Mouse (Mus musculus) neural tube, embryonic 11.5 days (tissue): ENCODE data around the gene Mllt1. TPM values are rescaled to one million over a fixed set of nuclear protein-coding genes. Genes with fewer than 3 reads are reported as not detected.
A peak's percentile ranks its signal among the peaks of the same experiment; 100 is the strongest.

Source experiments
- ATAC-seq: fragments of 200-750 bp; cut with Nextera tagmentation; 2 replicates; pipeline ENCODE4 v1.8.0; 2017; ENCODE audit warnings: moderate number of reproducible peaks, mild to moderate bottlenecking, moderate TSS enrichment, moderate library complexity; ENCODE audit not compliant: insufficient read depth, low FRiP score, low TSS enrichment
- DNase-seq: peaks from one replicate; pipeline ENCODE4 v3.0.0-alpha.2; 2015; ENCODE audit warnings: low spot score
- H3K27ac ChIP-seq: fragments of 300-500 bp; sonication (generic); 2 replicates; pipeline ENCODE4 v1.5.1; 2014; ENCODE audit warnings: low read depth, mild to moderate bottlenecking, low read length
- H3K27me3 ChIP-seq: fragments of 300-500 bp; sonication (generic); 2 replicates; pipeline ENCODE4 v1.6.1; 2014; ENCODE audit warnings: mild to moderate bottlenecking, low read length, mixed read lengths; ENCODE audit not compliant: control insufficient read depth, insufficient read depth
- H3K36me3 ChIP-seq: fragments of 300-500 bp; sonication (generic); 2 replicates; pipeline ENCODE4 v1.6.1; 2014; ENCODE audit warnings: mild to moderate bottlenecking, low read length, moderate library complexity, mixed read lengths; ENCODE audit not compliant: control insufficient read depth, insufficient read depth
- H3K4me1 ChIP-seq: fragments of 300-500 bp; sonication (generic); 2 replicates; pipeline ENCODE4 v1.6.1; 2014; ENCODE audit warnings: low read length, mixed read lengths; ENCODE audit not compliant: control insufficient read depth, insufficient read depth
- H3K4me2 ChIP-seq: fragments of 300-500 bp; sonication (generic); 2 replicates; pipeline ENCODE4 v1.6.1; 2014; ENCODE audit warnings: low read depth, mild to moderate bottlenecking, moderate library complexity
- H3K4me3 ChIP-seq: fragments of 300-500 bp; sonication (generic); 2 replicates; pipeline ENCODE4 v1.5.1; 2014; ENCODE audit warnings: low read depth, low read length
- H3K9ac ChIP-seq: fragments of 300-500 bp; sonication (generic); 2 replicates; pipeline ENCODE4 v1.6.1; 2014; ENCODE audit warnings: mild to moderate bottlenecking, low read length
- H3K9me3 ChIP-seq: fragments of 300-500 bp; sonication (generic); 2 replicates; pipeline ENCODE4 v1.6.1; 2016; ENCODE audit warnings: low read length; ENCODE audit not compliant: control insufficient read depth
- WGBS: fragments of 180-500 bp; shearing (Covaris S2); extraction: QIAGEN DNeasy Blood & Tissue Kit; methylation state at CpG from one replicate; pipeline ENCODE4 v1.1.7; 2014; 5-methylcytosine and 5-hydroxymethylcytosine counted together
- polyA plus RNA-seq: library from polyadenylated mRNA; unstranded; fragments of >200 nt; fragmentation: Nextera tagmentation; extraction: Ambion mirVana; gene quantifications from 2 replicates; pipeline ENCODE4 v1.2.1, GENCODE M21; 2014

Gene Mllt1
- polyA plus RNA-seq, 1 experiment from 2014 or later, result 31.2 TPM

DNA sequence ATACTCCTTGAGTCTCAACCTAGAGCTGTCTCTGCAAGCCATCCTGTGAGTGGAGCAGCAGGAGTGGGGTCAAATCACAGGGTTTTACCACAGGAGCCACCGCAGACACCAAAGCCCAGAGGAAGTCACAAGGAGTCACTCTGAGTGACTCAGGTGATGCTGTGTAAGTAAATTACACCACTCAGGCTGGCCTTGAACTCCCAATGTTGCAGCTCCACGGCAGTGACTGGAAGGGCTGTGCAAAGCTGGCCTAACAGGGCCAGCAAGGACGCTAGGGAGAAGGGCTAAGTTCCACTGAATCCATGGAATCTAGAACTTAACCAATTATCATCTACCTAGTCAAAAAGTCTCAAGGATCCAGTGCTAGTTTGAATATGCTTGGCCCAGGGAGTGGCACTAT is 29.0 kb downstream of the Mllt1 start:
- H3K36me3 ChIP-seq, result peaks cover 22% of the 10 kb centered on the region
- H3K9me3 ChIP-seq, result no peaks in the 10 kb centered on the region

GRCm38 (mm10) chr17:56902698-56903097 is 32.5 kb downstream of the Mllt1 start:
- Histone ChIP-seq H3K27me3 (no peaks in the 10 kb centered on the region), H3K9me3 (no peaks in the 10 kb centered on the region), H3K36me3 (peaks cover 36% of the 10 kb centered on the region), H3K4me3 (no peak overlapping the region), H3K4me2 (no peak overlapping the region), H3K9ac (no peak overlapping the region), H3K27ac (no peak overlapping the region), H3K4me1 (no peaks in the 10 kb centered on the region)
- no peak for DNase-seq
- no peak for ATAC-seq
- WGBS, result 82% methylated on average over 5 of the region's 5 CpGs

More for the DNA sequence above, 29.0 kb downstream of the Mllt1 start:
- no peak overlapping the region for H3K9ac ChIP-seq
- whole genome bisulfite sequencing, result 93% methylated on average over 3 of the region's 3 CpGs
- no peaks in the 10 kb centered on the region for H3K4me1 ChIP-seq
- H3K27ac ChIP-seq, result no peak overlapping the region
- no peak overlapping the region for H3K4me3 ChIP-seq
- H3K4me2 ChIP-seq, result no peak overlapping the region
- no peak for DNase-seq
- no peaks in the 10 kb centered on the region for H3K27me3 ChIP-seq
- ATAC-seq, result no peak

- H3K9ac ChIP-seq, result no peak overlapping the region
- no peak overlapping the region for H3K27ac ChIP-seq
- ATAC-seq (peak; percentile 66), DNase-seq (peak; percentile 77)
- 86% methylated on average over 7 of the region's 7 CpGs for WGBS
- no peaks in the 10 kb centered on the region for H3K9me3 ChIP-seq
- no peak overlapping the region for H3K4me3 ChIP-seq
- H3K36me3 ChIP-seq, result peaks cover 49% of the 10 kb centered on the region
- peaks cover 10% of the 10 kb centered on the region; the same call in 1 of the 2 replicates for H3K4me1 ChIP-seq
- H3K27me3 ChIP-seq, result no peaks in the 10 kb centered on the region
- H3K4me2 ChIP-seq, result no peak overlapping the region
Observed at GRCm38 (mm10) chr17:56897630-56898195, 37.5 kb downstream of the Mllt1 start.

DNA sequence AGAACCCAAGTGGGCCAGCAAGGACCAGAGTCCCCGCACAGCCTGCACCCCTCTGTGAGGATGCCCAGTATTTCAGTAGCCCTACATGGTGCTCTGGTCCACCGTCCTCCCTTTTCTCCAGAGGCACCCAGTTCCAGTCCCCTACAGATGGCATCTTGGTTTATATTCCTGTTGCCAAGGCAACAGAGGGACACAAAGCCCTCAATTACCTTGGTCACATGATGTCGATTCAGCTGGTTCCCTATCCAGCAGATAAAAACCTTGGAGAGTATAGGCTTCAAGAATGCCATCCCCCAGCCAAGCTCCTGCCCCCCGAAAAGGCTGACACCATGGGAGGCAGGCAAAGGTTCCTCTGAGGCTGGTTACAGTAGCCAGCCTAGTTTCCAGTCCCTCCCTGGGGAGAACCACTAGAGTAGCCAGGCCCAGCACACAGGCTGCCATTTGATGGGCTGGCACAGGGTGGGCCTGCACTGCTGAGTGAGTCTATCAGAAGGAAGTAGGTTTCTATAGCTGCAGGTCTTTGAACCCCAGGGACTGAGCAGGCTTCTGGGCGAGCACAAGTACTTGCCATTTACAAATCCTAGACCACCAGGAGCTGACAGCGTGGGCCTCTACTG is 38.6 kb downstream of the Mllt1 start:
- H3K9ac ChIP-seq, result no peak overlapping the region
- peaks cover 50% of the 10 kb centered on the region for H3K36me3 ChIP-seq

DNA sequence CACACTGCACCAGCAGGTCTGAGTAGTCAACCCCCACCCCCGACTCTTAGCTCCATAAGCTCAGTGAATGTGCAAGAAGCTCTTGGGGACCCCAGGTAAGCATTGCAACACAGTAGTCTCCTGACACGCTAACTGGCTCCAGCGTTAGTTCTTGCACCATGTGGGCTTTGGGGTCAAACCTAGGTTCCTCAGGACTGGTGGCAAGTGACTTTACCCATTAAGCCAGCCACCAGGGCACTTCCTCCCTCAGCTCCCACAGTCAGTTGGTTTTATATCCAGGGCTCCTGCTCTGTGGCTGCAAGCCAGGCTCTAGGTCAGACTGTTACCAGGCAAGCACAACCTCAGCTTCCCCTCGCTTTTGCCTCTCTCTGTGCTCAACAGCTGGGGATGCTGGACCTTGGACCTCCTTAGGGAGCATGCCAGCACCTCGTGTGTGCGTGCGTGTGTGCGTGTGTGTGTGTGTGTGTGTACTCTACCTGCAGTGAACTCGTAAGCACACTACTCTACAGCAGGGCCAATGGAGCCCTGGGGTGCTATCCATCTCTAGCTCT is 39.8 kb downstream of the Mllt1 start:
- Histone ChIP-seq H3K4me2 (no peak overlapping the region), H3K9ac (no peak overlapping the region), H3K36me3 (peaks cover 47% of the 10 kb centered on the region), H3K4me1 (peaks cover 10% of the 10 kb centered on the region; the same call in 1 of the 2 replicates), H3K4me3 (no peak overlapping the region), H3K27me3 (no peaks in the 10 kb centered on the region), H3K9me3 (no peaks in the 10 kb centered on the region), H3K27ac (no peak overlapping the region)
- 93% methylated on average over 9 of the region's 9 CpGs for WGBS
- DNase-seq (no peak), ATAC-seq (no peak)

More for the DNA sequence above, 38.6 kb downstream of the Mllt1 start:
- Histone ChIP-seq H3K4me3 (no peak overlapping the region), H3K9me3 (no peaks in the 10 kb centered on the region), H3K27me3 (no peaks in the 10 kb centered on the region), H3K27ac (0 out of 2 replicates have a peak overlapping the region, but pooled peaks have one; percentile 23), H3K4me2 (no peak overlapping the region), H3K4me1 (peaks cover 10% of the 10 kb centered on the region; the same call in 1 of the 2 replicates)
- no peak for DNase-seq
- WGBS, result 77% methylated on average over 6 of the region's 6 CpGs
- peak; percentile 67 for ATAC-seq

- Histone ChIP-seq H3K4me1 (no peaks in the 10 kb centered on the region), H3K36me3 (peaks cover 25% of the 10 kb centered on the region), H3K9me3 (no peaks in the 10 kb centered on the region), H3K27ac (no peak overlapping the region), H3K4me2 (no peak overlapping the region), H3K27me3 (no peaks in the 10 kb centered on the region), H3K4me3 (no peak overlapping the region), H3K9ac (no peak overlapping the region)
- DNase-seq (no peak), ATAC-seq (no peak)
- over 99% methylated on average over 2 of the region's 2 CpGs for WGBS
Observed at GRCm38 (mm10) chr17:56890018-56890417, 45.2 kb downstream of the Mllt1 start.

- no peak overlapping the region for H3K4me3 ChIP-seq
- H3K4me1 ChIP-seq, result no peaks in the 10 kb centered on the region
- 90% methylated on average over 2 of the region's 3 CpGs for WGBS
- ATAC-seq (no peak), DNase-seq (no peak)
- H3K9ac ChIP-seq, result no peak overlapping the region
- H3K9me3 ChIP-seq, result no peaks in the 10 kb centered on the region
- peaks cover 13% of the 10 kb centered on the region for H3K36me3 ChIP-seq
- no peaks in the 10 kb centered on the region for H3K27me3 ChIP-seq
- H3K4me2 ChIP-seq, result no peak overlapping the region
- no peak overlapping the region for H3K27ac ChIP-seq
Observed at GRCm38 (mm10) chr17:56888050-56888449, 47.2 kb downstream of the Mllt1 start.

DNA sequence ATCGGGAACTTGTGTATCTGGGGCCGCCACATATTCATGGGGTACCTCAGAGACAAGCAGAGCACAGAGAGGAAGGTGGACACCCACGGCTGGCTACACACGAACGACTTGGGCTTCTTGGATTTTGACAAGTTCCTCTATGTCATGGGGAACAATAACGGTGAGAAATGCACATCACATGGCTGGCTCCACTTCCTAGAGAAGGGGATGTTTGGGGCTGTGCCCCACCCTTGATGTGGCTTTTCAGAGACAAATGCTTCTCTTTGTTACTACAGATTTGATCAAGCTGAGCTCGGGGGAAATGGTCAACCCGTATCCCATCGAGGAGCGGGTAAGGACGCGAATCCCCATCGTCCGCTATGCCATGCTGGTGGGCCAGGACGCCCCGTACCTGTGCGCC is 50.4 kb downstream of the Mllt1 start:
- Histone ChIP-seq H3K36me3 (peaks cover 2% of the 10 kb centered on the region; the same call in 1 of the 2 replicates), H3K4me1 (no peaks in the 10 kb centered on the region), H3K9ac (no peak overlapping the region), H3K4me2 (no peak overlapping the region), H3K9me3 (no peaks in the 10 kb centered on the region), H3K4me3 (no peak overlapping the region), H3K27ac (no peak overlapping the region), H3K27me3 (no peaks in the 10 kb centered on the region)
- DNase-seq (no peak), ATAC-seq (no peak)
- 90% methylated on average over 17 of the region's 17 CpGs for WGBS

- Histone ChIP-seq H3K36me3 (peaks cover 2% of the 10 kb centered on the region; the same call in 1 of the 2 replicates), H3K4me2 (no peak overlapping the region), H3K9me3 (no peaks in the 10 kb centered on the region), H3K27ac (no peak overlapping the region), H3K27me3 (no peaks in the 10 kb centered on the region), H3K4me1 (no peaks in the 10 kb centered on the region), H3K4me3 (no peak overlapping the region), H3K9ac (no peak overlapping the region)
- ATAC-seq (no peak), DNase-seq (no peak)
- 86% methylated on average over 5 of the region's 5 CpGs for WGBS
Observed at GRCm38 (mm10) chr17:56884331-56884730, 50.9 kb downstream of the Mllt1 start.
